Mouse (Mus musculus): ENCODE measurements around the gene Wdr43. TPM values are rescaled to one million over a fixed set of nuclear protein-coding genes. Genes with fewer than 3 reads are reported as not detected.
"Not testable (repeated sequence)": the region's sequence is repeated elsewhere in the genome, so short reads cannot be mapped to it uniquely, and the experiment has no call there.

The Wdr43 gene
- polyA plus RNA-seq, 1 experiment from 2014 or later = 96.1 TPM

- H3K4me2 ChIP-seq (ENCODE audit: low read depth, low read length, severe bottlenecking) = no peak overlapping the region
- no peaks in the 10 kb centered on the region for H3K27me3 ChIP-seq (ENCODE audit: control insufficient read depth, insufficient read depth, low read length)
- peaks cover 8% of the 10 kb centered on the region for H3K36me3 ChIP-seq (ENCODE audit: control insufficient read depth, insufficient read depth, low read length)
- DNase-seq (ENCODE audit: low spot score) (no peak), ATAC-seq (replicated peaks; ENCODE audit: low FRiP score) (no peak)
- no peak overlapping the region for H3K4me3 ChIP-seq (ENCODE audit: low read depth, low read length)
- 88% methylated on average over 10 of the region's 10 CpGs for WGBS
- H3K4me1 ChIP-seq (replicated peaks; ENCODE audit: control insufficient read depth, insufficient read depth, low read length) = no peaks in the 10 kb centered on the region
- no peaks in the 10 kb centered on the region for H3K9me3 ChIP-seq (ENCODE audit: control insufficient read depth, low read length)
- H3K27ac ChIP-seq (ENCODE audit: low read depth, low read length) = no peak overlapping the region
- H3K9ac ChIP-seq (ENCODE audit: low read length) = no peak overlapping the region
These were observed 16.1 kb downstream of the Wdr43 start for GRCm38 (mm10) chr17:71631806-71632205.

GRCm38 (mm10) chr17:71633350-71633749 lies 17.7 kb downstream of the Wdr43 start:
- H3K4me2 ChIP-seq (ENCODE audit: low read depth, low read length, severe bottlenecking) = no peak overlapping the region
- no peak for ATAC-seq (replicated peaks; ENCODE audit: low FRiP score)
- H3K9me3 ChIP-seq (ENCODE audit: control insufficient read depth, low read length) = no peaks in the 10 kb centered on the region
- no peak for DNase-seq (ENCODE audit: low spot score)
- no peak overlapping the region for H3K9ac ChIP-seq (ENCODE audit: low read length)
- no peak overlapping the region for H3K4me3 ChIP-seq (ENCODE audit: low read depth, low read length)
- H3K27ac ChIP-seq (ENCODE audit: low read depth, low read length) = no peak overlapping the region
- 93% methylated on average over 8 of the region's 8 CpGs for WGBS
- H3K4me1 ChIP-seq (replicated peaks; ENCODE audit: control insufficient read depth, insufficient read depth, low read length) = no peaks in the 10 kb centered on the region
- no peaks in the 10 kb centered on the region for H3K27me3 ChIP-seq (ENCODE audit: control insufficient read depth, insufficient read depth, low read length)
- H3K36me3 ChIP-seq (ENCODE audit: control insufficient read depth, insufficient read depth, low read length) = peaks cover 8% of the 10 kb centered on the region

- H3K9me3 ChIP-seq (ENCODE audit: control insufficient read depth, low read length) = no peaks in the 10 kb centered on the region
- no peak overlapping the region for H3K9ac ChIP-seq (ENCODE audit: low read length)
- ATAC-seq (replicated peaks; ENCODE audit: low FRiP score) (no peak), DNase-seq (ENCODE audit: low spot score) (no peak)
- H3K4me1 ChIP-seq (replicated peaks; ENCODE audit: control insufficient read depth, insufficient read depth, low read length) = no peaks in the 10 kb centered on the region
- 94% methylated on average over 8 of the region's 8 CpGs for WGBS
- no peak overlapping the region for H3K4me3 ChIP-seq (ENCODE audit: low read depth, low read length)
- H3K27ac ChIP-seq (ENCODE audit: low read depth, low read length) = no peak overlapping the region
- no peaks in the 10 kb centered on the region for H3K27me3 ChIP-seq (ENCODE audit: control insufficient read depth, insufficient read depth, low read length)
- peaks cover 16% of the 10 kb centered on the region for H3K36me3 ChIP-seq (ENCODE audit: control insufficient read depth, insufficient read depth, low read length)
- H3K4me2 ChIP-seq (ENCODE audit: low read depth, low read length, severe bottlenecking) = no peak overlapping the region
These were observed 21.1 kb downstream of the Wdr43 start for GRCm38 (mm10) chr17:71636786-71637185.

GRCm38 (mm10) chr17:71637750-71638265 lies 22.1 kb downstream of the Wdr43 start:
- WGBS = 84% methylated on average over 4 of the region's 4 CpGs
- no peak overlapping the region for H3K4me2 ChIP-seq (ENCODE audit: low read depth, low read length, severe bottlenecking)
- H3K27me3 ChIP-seq (ENCODE audit: control insufficient read depth, insufficient read depth, low read length) = no peaks in the 10 kb centered on the region
- H3K4me1 ChIP-seq (replicated peaks; ENCODE audit: control insufficient read depth, insufficient read depth, low read length) = no peaks in the 10 kb centered on the region
- DNase-seq (ENCODE audit: low spot score) (no peak), ATAC-seq (replicated peaks; ENCODE audit: low FRiP score) (no peak)
- no peak overlapping the region for H3K4me3 ChIP-seq (ENCODE audit: low read depth, low read length)
- peaks cover 16% of the 10 kb centered on the region for H3K36me3 ChIP-seq (ENCODE audit: control insufficient read depth, insufficient read depth, low read length)
- no peaks in the 10 kb centered on the region for H3K9me3 ChIP-seq (ENCODE audit: control insufficient read depth, low read length)
- H3K9ac ChIP-seq (ENCODE audit: low read length) = no peak overlapping the region
- no peak overlapping the region for H3K27ac ChIP-seq (ENCODE audit: low read depth, low read length)

- not testable (repeated sequence) for ATAC-seq (replicated peaks; ENCODE audit: low FRiP score); DNase-seq (ENCODE audit: low spot score); H3K9me3 ChIP-seq (ENCODE audit: control insufficient read depth, low read length); H3K4me3 ChIP-seq (ENCODE audit: low read depth, low read length); H3K4me2 ChIP-seq (ENCODE audit: low read depth, low read length, severe bottlenecking); H3K4me1 ChIP-seq (replicated peaks; ENCODE audit: control insufficient read depth, insufficient read depth, low read length); H3K27me3 ChIP-seq (ENCODE audit: control insufficient read depth, insufficient read depth, low read length); H3K9ac ChIP-seq (ENCODE audit: low read length); H3K27ac ChIP-seq (ENCODE audit: low read depth, low read length)
- 90% methylated on average over 5 of the region's 5 CpGs for WGBS
- H3K36me3 ChIP-seq (ENCODE audit: control insufficient read depth, insufficient read depth, low read length) = peaks cover 15% of the 10 kb centered on the region
These were observed 23.4 kb downstream of the Wdr43 start for GRCm38 (mm10) chr17:71639056-71639455.

- Histone ChIP-seq H3K4me2 (ENCODE audit: low read depth, low read length, severe bottlenecking) (no peak overlapping the region), H3K4me3 (ENCODE audit: low read depth, low read length) (no peak overlapping the region), H3K9ac (ENCODE audit: low read length) (no peak overlapping the region), H3K9me3 (ENCODE audit: control insufficient read depth, low read length) (no peaks in the 10 kb centered on the region), H3K27ac (ENCODE audit: low read depth, low read length) (no peak overlapping the region), H3K27me3 (ENCODE audit: control insufficient read depth, insufficient read depth, low read length) (no peaks in the 10 kb centered on the region), H3K4me1 (replicated peaks; ENCODE audit: control insufficient read depth, insufficient read depth, low read length) (no peaks in the 10 kb centered on the region), H3K36me3 (ENCODE audit: control insufficient read depth, insufficient read depth, low read length) (peaks cover 14% of the 10 kb centered on the region)
- ATAC-seq (replicated peaks; ENCODE audit: low FRiP score) (no peak), DNase-seq (ENCODE audit: low spot score) (no peak)
- 93% methylated on average over 9 of the region's 9 CpGs for WGBS
These were observed 24.9 kb downstream of the Wdr43 start for GRCm38 (mm10) chr17:71640421-71641085.

- WGBS = 85% methylated on average over 3 of the region's 3 CpGs
- Histone ChIP-seq H3K27me3 (ENCODE audit: control insufficient read depth, insufficient read depth, low read length) (no peaks in the 10 kb centered on the region), H3K4me1 (replicated peaks; ENCODE audit: control insufficient read depth, insufficient read depth, low read length) (no peaks in the 10 kb centered on the region), H3K4me3 (ENCODE audit: low read depth, low read length) (no peak overlapping the region), H3K4me2 (ENCODE audit: low read depth, low read length, severe bottlenecking) (no peak overlapping the region), H3K9ac (ENCODE audit: low read length) (no peak overlapping the region), H3K27ac (ENCODE audit: low read depth, low read length) (no peak overlapping the region), H3K9me3 (ENCODE audit: control insufficient read depth, low read length) (no peaks in the 10 kb centered on the region), H3K36me3 (ENCODE audit: control insufficient read depth, insufficient read depth, low read length) (peaks cover 10% of the 10 kb centered on the region; the same call in 1 of the 2 replicates)
- DNase-seq (ENCODE audit: low spot score) (no peak), ATAC-seq (replicated peaks; ENCODE audit: low FRiP score) (no peak)
These were observed 26.5 kb downstream of the Wdr43 start for GRCm38 (mm10) chr17:71642190-71642589.

- no peak overlapping the region for H3K27ac ChIP-seq (ENCODE audit: low read depth, low read length)
- no peaks in the 10 kb centered on the region for H3K27me3 ChIP-seq (ENCODE audit: control insufficient read depth, insufficient read depth, low read length)
- H3K4me3 ChIP-seq (ENCODE audit: low read depth, low read length) = no peak overlapping the region
- 94% methylated on average over 9 of the region's 9 CpGs for WGBS
- ATAC-seq (replicated peaks; ENCODE audit: low FRiP score) (no peak), DNase-seq (ENCODE audit: low spot score) (no peak)
- H3K4me1 ChIP-seq (replicated peaks; ENCODE audit: control insufficient read depth, insufficient read depth, low read length) = no peaks in the 10 kb centered on the region
- no peaks in the 10 kb centered on the region; the same call in 1 of the 2 replicates for H3K36me3 ChIP-seq (ENCODE audit: control insufficient read depth, insufficient read depth, low read length)
- no peak overlapping the region for H3K4me2 ChIP-seq (ENCODE audit: low read depth, low read length, severe bottlenecking)
- no peak overlapping the region for H3K9ac ChIP-seq (ENCODE audit: low read length)
- no peaks in the 10 kb centered on the region for H3K9me3 ChIP-seq (ENCODE audit: control insufficient read depth, low read length)
These were observed 34.3 kb downstream of the Wdr43 start for GRCm38 (mm10) chr17:71650011-71650410.

- Histone ChIP-seq H3K4me3 (ENCODE audit: low read depth, low read length) (no peak overlapping the region), H3K9ac (ENCODE audit: low read length) (no peak overlapping the region), H3K4me1 (replicated peaks; ENCODE audit: control insufficient read depth, insufficient read depth, low read length) (no peaks in the 10 kb centered on the region), H3K36me3 (ENCODE audit: control insufficient read depth, insufficient read depth, low read length) (no peaks in the 10 kb centered on the region; the same call in 1 of the 2 replicates), H3K27ac (ENCODE audit: low read depth, low read length) (no peak overlapping the region), H3K4me2 (ENCODE audit: low read depth, low read length, severe bottlenecking) (no peak overlapping the region), H3K9me3 (ENCODE audit: control insufficient read depth, low read length) (no peaks in the 10 kb centered on the region), H3K27me3 (ENCODE audit: control insufficient read depth, insufficient read depth, low read length) (no peaks in the 10 kb centered on the region)
- DNase-seq (ENCODE audit: low spot score) (no peak), ATAC-seq (replicated peaks; ENCODE audit: low FRiP score) (no peak)
- 96% methylated on average over 2 of the region's 2 CpGs for WGBS
These were observed 36.8 kb downstream of the Wdr43 start for GRCm38 (mm10) chr17:71652495-71652894.

All from forebrain, embryonic 11.5 days (tissue).